Mouse (Mus musculus): Measurements from ENCODE around the gene S100a8.

The S100a8 gene

DNA sequence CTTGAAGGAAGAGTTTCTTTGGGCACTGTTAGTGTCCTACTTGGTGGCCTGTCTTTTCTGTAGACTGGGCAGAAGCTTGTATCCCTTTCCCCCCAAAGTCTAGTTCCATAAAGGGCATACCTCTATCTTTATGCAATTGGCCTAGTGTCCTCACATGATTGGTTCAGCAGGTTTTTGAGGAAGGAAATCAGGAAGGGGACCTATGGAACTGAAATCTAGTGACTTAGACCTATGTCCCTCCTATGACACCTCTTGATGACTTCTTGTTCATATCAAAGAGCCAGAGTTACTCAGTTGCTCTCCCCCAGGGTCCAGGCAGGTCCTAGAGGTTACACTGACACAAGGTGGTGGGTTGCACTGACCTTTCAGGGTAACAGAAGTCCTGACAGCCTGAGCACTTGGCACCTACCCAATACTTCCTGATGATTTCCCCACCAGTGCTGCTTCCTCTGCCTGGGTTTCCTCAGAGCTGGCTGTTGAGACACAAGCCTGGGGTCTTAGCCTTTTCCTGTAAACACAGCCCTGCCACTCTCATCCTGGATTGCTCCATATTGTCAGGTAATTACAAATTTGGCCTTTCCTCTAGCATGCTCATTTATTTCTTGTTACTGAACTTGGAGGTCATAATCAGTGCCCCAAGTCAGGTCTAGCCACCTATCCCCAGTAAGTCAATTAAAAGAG, 9.3 kb upstream of the S100a8 start:
- in situ Hi-C loops (cut with MboI, MseI), result no loop called here

DNA sequence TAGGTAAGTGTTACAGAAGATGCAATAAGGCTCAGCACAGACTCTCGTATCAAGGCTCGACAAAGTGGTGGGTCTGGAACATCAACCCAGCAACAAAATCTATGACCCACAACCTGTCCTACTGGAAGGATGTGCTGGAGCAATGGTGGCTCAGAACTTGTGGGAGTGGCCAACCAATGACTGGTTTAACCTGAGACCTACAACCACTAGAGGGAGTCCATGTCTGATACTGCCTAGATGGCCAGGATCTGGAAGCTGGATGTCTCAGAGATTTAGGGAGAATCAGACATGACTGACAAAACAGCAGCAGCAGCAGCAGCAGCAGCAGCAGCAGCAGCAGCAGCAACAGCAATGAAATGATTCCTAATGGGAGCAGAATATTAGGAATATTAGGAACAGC, 4.6 kb upstream of the S100a8 start:
- in situ Hi-C loops (cut with MboI, MseI), result no loop called here

DNA sequence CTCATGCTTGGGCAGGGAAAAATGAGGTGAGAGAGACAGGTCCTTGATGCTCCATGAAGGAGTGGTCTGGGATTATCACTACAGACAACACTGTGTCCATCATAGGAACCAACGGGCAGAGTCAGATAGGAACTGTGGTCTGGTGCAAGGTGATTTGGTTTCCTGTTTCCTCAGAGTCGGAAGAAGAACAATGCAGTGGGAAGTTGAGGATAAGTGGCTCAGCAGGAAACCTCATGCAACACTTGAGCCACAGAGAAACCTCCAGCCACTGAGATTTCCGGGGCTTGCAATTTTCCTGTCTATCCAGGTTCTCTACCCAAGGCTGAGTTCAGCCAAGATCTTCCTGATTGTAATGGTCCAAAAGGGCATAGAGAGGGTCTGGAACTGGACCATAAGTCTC, 9.9 kb downstream of the S100a8 start:
- in situ Hi-C loops (cut with MboI, MseI), result no loop called here

DNA sequence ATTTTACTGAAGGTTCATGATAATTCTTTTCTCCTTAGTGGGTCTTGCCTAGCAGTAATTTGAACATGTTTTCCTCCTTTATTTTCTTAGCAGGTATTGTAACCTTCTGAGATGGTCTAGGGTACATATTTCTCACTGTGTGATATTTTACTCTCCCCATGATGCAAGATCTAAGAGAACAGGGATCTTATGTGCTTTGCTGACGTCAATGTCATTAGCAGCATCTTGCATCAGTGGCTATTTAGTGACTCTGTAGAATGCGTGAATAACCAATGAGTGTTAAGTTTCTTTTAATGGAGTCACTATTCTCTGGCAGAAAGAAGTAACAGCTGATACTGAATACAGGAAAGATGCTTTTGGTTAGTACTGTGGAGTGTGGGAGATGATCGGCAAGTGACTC, 15.2 kb downstream of the S100a8 start:
- in situ Hi-C loops (cut with MboI, MseI), result no loop called here

DNA sequence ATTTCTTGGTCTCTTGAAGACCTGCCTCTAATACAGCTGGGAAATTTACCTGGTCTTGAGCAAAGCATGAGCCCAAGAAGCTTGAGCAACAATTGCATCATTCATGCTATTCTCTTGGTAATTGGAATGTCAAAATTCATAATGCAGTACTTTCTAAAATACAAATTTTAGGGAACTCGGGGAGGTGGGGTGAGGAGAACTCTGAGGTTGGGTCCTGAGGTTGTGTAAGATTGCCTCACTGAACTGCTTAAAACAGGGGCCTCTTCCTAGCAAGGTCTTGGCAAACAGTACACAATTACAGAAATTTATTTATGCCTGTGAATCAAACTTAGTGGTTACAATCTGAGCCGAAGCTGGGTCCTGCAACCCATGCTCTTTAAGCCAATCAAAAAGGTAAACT, 18.1 kb downstream of the S100a8 start:
- in situ Hi-C loops (cut with MboI, MseI), result no loop called here

DNA sequence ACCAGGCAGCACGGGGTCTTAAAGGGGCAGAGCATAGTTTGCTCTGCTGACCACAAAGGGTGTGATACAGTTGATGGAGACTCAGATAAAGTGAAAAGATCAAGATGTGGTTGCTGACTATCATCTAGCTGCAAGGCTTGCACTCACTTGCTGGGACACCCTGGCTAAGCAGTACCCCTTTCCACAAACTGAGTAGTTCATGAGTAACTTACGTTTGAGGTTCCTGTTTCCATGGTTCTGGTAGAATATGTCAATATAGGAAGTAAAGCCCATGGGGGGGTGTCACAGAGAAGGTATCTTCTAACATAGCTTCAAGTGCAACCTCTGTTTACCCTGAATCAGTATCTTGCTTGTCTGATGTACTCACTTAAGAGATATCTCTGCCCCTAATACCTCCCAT, 24.7 kb downstream of the S100a8 start:
- in situ Hi-C loops (cut with MboI, MseI), result no loop called here

DNA sequence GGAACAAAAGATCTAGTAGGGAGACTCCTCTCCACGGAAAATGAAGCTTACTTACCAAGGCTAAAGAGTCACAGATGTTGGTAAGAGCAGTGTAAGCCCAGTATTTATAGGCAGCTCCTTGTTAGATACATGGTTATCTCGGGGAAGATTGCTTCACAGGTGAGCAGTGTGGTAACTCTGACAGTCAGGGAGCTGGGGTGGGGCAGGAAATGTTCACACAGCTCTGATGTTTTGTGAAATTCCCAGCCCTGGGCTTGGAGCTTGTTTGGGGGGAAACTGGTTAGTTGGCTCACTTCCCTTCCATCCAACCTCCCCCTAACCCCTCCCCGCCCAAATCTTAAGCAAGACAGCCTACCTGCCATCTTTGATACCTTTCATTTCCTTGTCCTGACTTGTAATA, 26.8 kb downstream of the S100a8 start, which contains the start of gene S100a9:
S100a9 (minus strand) TSS at position 109 of the 400 bp plus-strand sequence.
- in situ Hi-C loops (cut with MboI, MseI), result no loop called here

DNA sequence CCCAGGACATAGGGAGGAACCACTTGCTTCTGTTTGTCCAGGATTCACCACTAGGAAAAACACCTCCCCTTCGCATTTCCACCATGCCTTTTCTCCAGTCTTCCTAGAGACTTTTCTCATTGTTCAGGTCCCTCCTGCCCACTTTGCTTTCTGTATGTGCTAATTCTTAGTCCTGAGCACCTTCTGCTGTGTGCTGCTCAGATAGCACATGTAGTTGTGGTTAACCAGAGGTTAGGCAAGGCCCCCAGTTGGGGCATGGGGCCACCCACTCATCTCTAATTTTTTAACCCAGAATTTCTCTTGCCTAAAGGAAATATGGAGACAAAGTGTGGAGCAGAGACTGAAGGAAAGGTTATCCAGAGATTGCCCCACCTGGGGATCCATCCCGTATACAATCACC, 33.5 kb downstream of the S100a8 start:
- in situ Hi-C loops (cut with MboI, MseI), result loop anchor here (5.0 kb wide), 1 partner anchor 35 kb away; the partner anchor contains the start of gene S100a8

DNA sequence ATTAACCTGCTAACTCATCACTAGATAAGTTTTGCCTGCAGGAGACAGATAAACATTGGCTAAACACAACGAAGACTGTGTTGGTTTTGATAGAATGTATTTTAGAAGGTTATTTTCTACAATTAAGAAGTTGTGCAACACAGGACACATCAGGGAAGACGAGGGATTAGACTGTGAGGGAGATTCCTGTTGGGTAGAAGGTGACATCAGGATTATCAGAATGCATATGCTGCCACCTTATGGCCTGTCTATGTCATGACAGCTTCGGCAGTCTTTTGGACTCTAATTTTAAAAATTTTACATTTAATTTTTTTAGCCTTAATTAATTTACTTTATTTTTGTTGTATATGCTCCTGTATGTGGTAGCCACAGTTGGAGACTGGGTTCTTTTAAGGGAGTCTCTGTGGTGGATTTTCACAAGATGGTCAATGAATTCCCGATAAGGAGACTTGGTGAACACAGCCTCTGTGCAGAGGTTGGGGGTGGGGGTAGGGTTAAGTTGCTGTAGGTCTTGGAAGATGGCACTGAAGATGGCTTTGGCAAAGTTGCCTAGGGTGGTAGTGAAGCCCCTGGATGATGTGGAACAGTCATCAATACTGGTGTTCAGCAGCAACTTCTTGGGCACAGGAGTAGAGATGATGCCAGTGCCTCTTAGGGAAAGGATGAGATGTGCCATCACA, 39.9 kb downstream of the S100a8 start:
- in situ Hi-C loops (cut with MboI, MseI), result no loop called here

DNA sequence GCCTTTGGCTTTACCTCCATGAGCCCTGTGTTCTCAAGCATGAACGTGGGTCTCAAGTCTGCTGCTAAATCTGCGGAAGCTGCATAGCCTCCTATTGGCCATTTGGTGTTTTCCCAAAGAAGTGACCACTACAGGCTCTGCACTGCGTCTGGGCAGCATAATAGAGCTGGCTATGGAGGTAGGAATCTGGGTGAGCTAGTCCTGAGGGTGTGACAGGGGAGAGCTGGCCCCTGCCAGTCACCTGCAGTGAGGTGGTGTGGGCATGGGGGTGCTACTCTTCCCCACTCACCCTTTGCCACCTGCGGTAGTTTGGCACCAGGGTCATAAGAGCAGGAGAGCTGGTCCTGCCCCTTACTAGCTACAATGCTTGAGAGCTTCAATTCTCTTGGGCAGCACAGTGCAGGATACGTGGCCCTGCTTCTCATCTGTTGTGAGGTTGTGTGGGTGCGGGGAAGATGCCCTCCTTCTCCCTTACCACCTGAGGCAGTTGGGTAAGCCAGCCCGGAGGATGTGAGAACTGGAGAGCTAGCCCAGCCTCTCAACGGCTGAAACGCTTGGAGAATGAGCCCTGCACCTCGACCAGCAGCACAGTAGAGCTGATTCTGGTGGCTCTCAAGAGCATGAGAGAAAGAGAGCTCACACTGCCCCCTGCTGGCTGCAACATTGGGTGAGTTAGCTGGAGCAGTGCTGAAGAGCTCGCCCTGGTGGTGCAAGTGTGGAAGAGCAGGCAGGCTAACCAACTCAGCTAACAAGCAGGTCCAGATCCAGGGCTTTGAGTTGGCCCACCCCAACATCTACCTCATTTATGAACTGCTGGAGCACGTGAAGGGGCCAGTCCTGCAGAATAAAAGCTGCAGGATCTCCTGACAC, 41.0 kb downstream of the S100a8 start:
- in situ Hi-C loops (cut with MboI, MseI), result no loop called here

All from regulatory T cell (primary cell).